34 mouse cellular contexts compared by ENCODE assay signal in genomic region chr6:37044796-37045195, GRCm38 (mm10).
"Had no signal": no experiment of that assay in that cellular context is flagged by ENCODE, and none has a peak within 500 bp of the region (broad histone marks: within the 10 kb centered on the region; RNA-seq: fewer than 3 reads in every experiment).

No protein-coding gene starts in this region.

- H3K9ac ChIP-seq: heart, embryonic 12.5 days; heart, embryonic 13.5 days; heart, embryonic 15.5 days; hindbrain, embryonic 12.5 days; hindbrain, embryonic 13.5 days; hindbrain, embryonic 14.5 days; hindbrain, embryonic 15.5 days; intestine, embryonic 15.5 days; kidney, embryonic 15.5 days had no signal

- H3K27me3 ChIP-seq: heart, embryonic 12.5 days; heart, embryonic 13.5 days; heart, embryonic 15.5 days; hindbrain, embryonic 12.5 days; hindbrain, embryonic 13.5 days; hindbrain, embryonic 15.5 days; intestine, embryonic 15.5 days; kidney, embryonic 15.5 days had no signal

- ATAC-seq: hindbrain, embryonic 16.5 days; hindbrain, postnatal 0 days; inflammation-experienced regulatory T-cells, adult 6 months; intestine, embryonic 15.5 days; intestine, embryonic 16.5 days; intestine, postnatal 0 days had no signal

- DNase-seq: heart, postnatal 10 days; heart, postnatal 14 days; heart, postnatal 36 days; heart, postnatal 4 days; kidney, adult 11 months; kidney, adult 18-20 months; kidney, adult 2 months; kidney, adult 8-10 months; kidney, adult 9 months; kidney, postnatal 14 days; kidney, postnatal 25 days; kidney, postnatal 36 days; kidney, postnatal 4 days; layer of hippocampus, adult 9-11 months; layer of hippocampus, postnatal 36 days had no signal

- H3K4me2 ChIP-seq: heart, embryonic 11.5 days; heart, embryonic 12.5 days; heart, embryonic 13.5 days; heart, embryonic 15.5 days; hindbrain, embryonic 12.5 days; hindbrain, embryonic 13.5 days; hindbrain, embryonic 14.5 days; hindbrain, embryonic 15.5 days; intestine, embryonic 15.5 days; kidney, embryonic 15.5 days had no signal

- H3K4me3 ChIP-seq: heart, embryonic 10.5 days; heart, embryonic 12.5 days; heart, embryonic 13.5 days; heart, embryonic 15.5 days; hindbrain, embryonic 10.5 days; hindbrain, embryonic 12.5 days; hindbrain, embryonic 13.5 days; hindbrain, embryonic 15.5 days; intestine, embryonic 15.5 days; kidney, embryonic 15.5 days; layer of hippocampus, adult 2 months; left cerebral cortex, adult 2 months had no signal

- H3K36me3 ChIP-seq: heart, embryonic 10.5 days; heart, embryonic 12.5 days; heart, embryonic 13.5 days; heart, embryonic 15.5 days; hindbrain, embryonic 10.5 days; hindbrain, embryonic 12.5 days; hindbrain, embryonic 13.5 days; hindbrain, embryonic 15.5 days; intestine, embryonic 15.5 days; kidney, embryonic 15.5 days had no signal

- H3K27ac ChIP-seq: heart, embryonic 13.5 days; heart, embryonic 15.5 days; hindbrain, embryonic 10.5 days; hindbrain, embryonic 12.5 days; hindbrain, embryonic 13.5 days; hindbrain, embryonic 14.5 days; hindbrain, embryonic 15.5 days; hindbrain, postnatal 0 days; intestine, embryonic 15.5 days; kidney, embryonic 15.5 days; layer of hippocampus, adult 2 months; left cerebral cortex, adult 2 months had no signal

- H3K4me1 ChIP-seq: heart, embryonic 12.5 days; heart, embryonic 15.5 days; hindbrain, embryonic 10.5 days; hindbrain, embryonic 15.5 days; intestine, embryonic 15.5 days had no signal

- H3K9me3 ChIP-seq: heart, embryonic 10.5 days; heart, embryonic 12.5 days; heart, embryonic 13.5 days; heart, embryonic 15.5 days; hindbrain, embryonic 10.5 days; hindbrain, embryonic 12.5 days; hindbrain, embryonic 13.5 days; hindbrain, embryonic 15.5 days; intestine, embryonic 15.5 days; kidney, embryonic 15.5 days had no signal
